Mouse (Mus musculus) midbrain, embryonic 16.5 days (tissue): ENCODE results near the gene Sox15. TPM values are rescaled to one million over a fixed set of nuclear protein-coding genes. Genes with fewer than 3 reads are reported as not detected.
"Not testable (repeated sequence)": the region's sequence is repeated elsewhere in the genome, so short reads cannot be mapped to it uniquely, and the experiment has no call there.

Experiments
- ATAC-seq: fragments of 200-750 bp; cut with Nextera tagmentation; 2 replicates; pipeline ENCODE4 v1.8.0; 2017; ENCODE audit warnings: moderate TSS enrichment
- H3K27ac ChIP-seq: fragments of 300-500 bp; sonication (generic); 2 replicates; pipeline ENCODE4 v1.5.1; 2014; ENCODE audit warnings: mild to moderate bottlenecking, low read length, mixed read lengths
- H3K27me3 ChIP-seq: fragments of 300-500 bp; sonication (generic); 2 replicates; pipeline ENCODE4 v1.6.1; 2014; ENCODE audit warnings: low read depth, low read length, mixed read lengths; ENCODE audit not compliant: control insufficient read depth, insufficient read depth
- H3K36me3 ChIP-seq: fragments of 300-500 bp; sonication (generic); 2 replicates; pipeline ENCODE4 v1.6.1; 2014; ENCODE audit warnings: mild to moderate bottlenecking, low read length, moderate library complexity, mixed read lengths; ENCODE audit not compliant: control insufficient read depth, insufficient read depth
- H3K4me1 ChIP-seq: fragments of 300-500 bp; sonication (generic); 2 replicates; pipeline ENCODE4 v1.6.1; 2014; ENCODE audit warnings: mild to moderate bottlenecking, low read length, mixed read lengths; ENCODE audit not compliant: control insufficient read depth, insufficient read depth
- H3K4me2 ChIP-seq: fragments of 300-500 bp; sonication (generic); 2 replicates; pipeline ENCODE4 v1.6.1; 2014; ENCODE audit warnings: mild to moderate bottlenecking, low read length, mixed read lengths
- H3K4me3 ChIP-seq: fragments of 300-500 bp; sonication (generic); 2 replicates; pipeline ENCODE4 v1.5.1; 2014; ENCODE audit warnings: low read depth, mild to moderate bottlenecking, low read length, moderate library complexity, mixed read lengths
- H3K9ac ChIP-seq: fragments of 300-500 bp; sonication (generic); 2 replicates; pipeline ENCODE4 v1.6.1; 2014; ENCODE audit warnings: low read depth, low read length, mixed read lengths
- H3K9me3 ChIP-seq: fragments of 300-500 bp; sonication (generic); replicated peaks from 2 replicates; pipeline ENCODE4 v1.6.1; 2014; ENCODE audit warnings: mild to moderate bottlenecking, low read length, mixed read lengths; ENCODE audit not compliant: control insufficient read depth, poor library complexity, severe bottlenecking
- WGBS: fragments of 180-500 bp; shearing (Covaris S2); extraction: QIAGEN DNeasy Blood & Tissue Kit; methylation state at CpG from one replicate; pipeline ENCODE4 v1.1.7; 2014; 5-methylcytosine and 5-hydroxymethylcytosine counted together
- polyA plus RNA-seq: library from polyadenylated mRNA; unstranded; fragments of >200 nt; fragmentation: Nextera tagmentation; extraction: Ambion mirVana; gene quantifications from 2 replicates; pipeline ENCODE4 v1.2.1, GENCODE M21; 2015

The Sox15 gene
- polyA plus RNA-seq, 1 experiment from 2014 or later, result not detected

DNA sequence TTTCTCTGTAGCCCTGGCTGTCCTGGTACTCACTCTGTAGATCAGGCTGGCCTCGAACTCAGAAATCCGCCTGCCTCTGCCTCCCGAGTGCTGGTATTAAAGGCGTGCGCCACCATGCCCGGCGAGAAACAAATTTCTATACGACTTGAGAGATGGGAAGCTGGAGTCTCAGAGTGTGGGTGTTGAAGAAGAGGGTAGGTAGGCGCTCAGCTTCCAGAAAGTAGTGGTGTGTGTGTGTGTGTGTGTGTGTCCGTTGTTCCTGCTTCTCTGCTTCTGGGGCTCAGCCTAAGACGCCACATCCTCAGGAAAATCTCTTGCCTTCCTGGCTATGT is 40.9 kb upstream of the Sox15 start:
- H3K4me2 ChIP-seq, H3K27ac ChIP-seq, ATAC-seq, H3K27me3 ChIP-seq, H3K36me3 ChIP-seq, H3K9ac ChIP-seq, H3K9me3 ChIP-seq, H3K4me1 ChIP-seq, H3K4me3 ChIP-seq: not testable (repeated sequence)
- 53% methylated on average over 11 of the region's 11 CpGs for WGBS

GRCm38 (mm10) chr11:69616781-69617180 is 38.3 kb upstream of the Sox15 start:
- H3K4me3 ChIP-seq, result no peak overlapping the region
- H3K9me3 ChIP-seq, result no peaks in the 10 kb centered on the region
- ATAC-seq, result no peak
- no peak overlapping the region for H3K9ac ChIP-seq
- H3K36me3 ChIP-seq, result no peaks in the 10 kb centered on the region
- H3K4me1 ChIP-seq, result peaks cover 7% of the 10 kb centered on the region
- H3K27ac ChIP-seq, result no peak overlapping the region
- H3K4me2 ChIP-seq, result no peak overlapping the region
- WGBS, result 45% methylated on average over 10 of the region's 10 CpGs
- H3K27me3 ChIP-seq, result no peaks in the 10 kb centered on the region

DNA sequence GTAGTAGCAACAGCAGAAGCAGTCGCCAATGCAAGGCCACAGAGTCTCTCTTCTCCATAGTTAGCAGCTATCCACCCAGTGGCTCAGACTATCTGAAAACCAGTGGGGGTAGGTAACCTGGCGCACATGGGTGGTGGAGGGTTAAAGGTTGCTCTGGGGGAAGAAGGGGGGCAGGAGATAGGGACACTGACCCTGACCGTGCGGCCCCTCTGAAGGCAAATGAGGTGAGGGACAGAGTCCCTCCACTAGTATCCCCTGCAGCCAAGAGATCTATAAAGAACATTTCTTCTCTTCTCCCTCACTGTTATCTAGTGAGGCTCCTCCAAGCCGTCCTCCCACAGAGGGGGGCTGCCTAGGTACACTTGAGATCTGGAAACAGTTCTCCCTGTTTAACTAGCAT is 37.3 kb upstream of the Sox15 start, which contains the start of gene Shbg:
Shbg (minus strand) TSS at position 101 of the 400 bp plus-strand sequence.
- H3K27ac ChIP-seq, result no peak within 1 kb of the TSS
- ATAC-seq, result no peak
- 76% methylated on average over 5 of the region's 5 CpGs for whole genome bisulfite sequencing
- H3K4me2 ChIP-seq, result no peak within 1 kb of the TSS
- no peaks in the 10 kb centered on the region for H3K36me3 ChIP-seq
- H3K9me3 ChIP-seq, result no peaks in the 10 kb centered on the region
- H3K9ac ChIP-seq, result no peak within 1 kb of the TSS
- no peak within 1 kb of the TSS for H3K4me3 ChIP-seq
- no peaks in the 10 kb centered on the region for H3K27me3 ChIP-seq
- H3K4me1 ChIP-seq, result peaks cover 11% of the 10 kb centered on the region

DNA sequence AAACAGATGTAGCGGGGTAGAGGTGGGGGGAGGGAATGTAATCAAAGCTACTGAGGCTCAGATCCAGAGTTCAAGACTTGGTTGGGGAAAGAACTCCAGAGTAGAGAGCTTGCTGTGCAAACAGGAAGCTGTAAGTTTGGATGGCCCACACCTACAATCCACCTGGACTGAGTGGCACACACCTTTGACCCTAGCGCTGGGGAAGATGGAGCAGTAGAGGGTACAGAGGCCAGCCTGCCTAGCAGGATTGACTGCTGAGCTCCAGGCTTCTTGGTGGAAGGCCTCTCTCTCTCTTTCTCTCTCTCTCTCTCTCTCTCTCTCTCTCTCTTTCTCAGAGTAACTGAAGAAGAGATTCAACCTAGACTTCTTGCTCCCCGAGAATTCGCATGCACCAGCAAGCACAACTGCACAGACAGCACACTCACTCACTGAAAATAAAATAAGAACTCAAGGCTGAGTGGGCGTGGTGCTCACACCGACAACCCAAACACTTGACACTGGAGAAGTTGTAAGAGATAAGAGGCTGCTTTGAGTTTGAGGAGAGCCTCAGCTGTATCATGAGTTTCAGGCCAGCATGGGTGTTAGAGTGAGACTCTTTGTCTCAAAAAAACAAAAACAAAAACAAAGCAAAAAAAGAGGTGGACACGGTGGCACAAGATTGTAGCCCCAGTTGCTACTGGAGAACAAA is 34.6 kb upstream of the Sox15 start:
- Histone ChIP-seq H3K27me3 (no peaks in the 10 kb centered on the region), H3K4me3 (no peak overlapping the region), H3K36me3 (no peaks in the 10 kb centered on the region), H3K27ac (no peak overlapping the region), H3K9me3 (no peaks in the 10 kb centered on the region), H3K4me2 (no peak overlapping the region), H3K9ac (no peak overlapping the region), H3K4me1 (peaks cover 10% of the 10 kb centered on the region)
- WGBS, result 89% methylated on average over 7 of the region's 7 CpGs
- no peak for ATAC-seq

DNA sequence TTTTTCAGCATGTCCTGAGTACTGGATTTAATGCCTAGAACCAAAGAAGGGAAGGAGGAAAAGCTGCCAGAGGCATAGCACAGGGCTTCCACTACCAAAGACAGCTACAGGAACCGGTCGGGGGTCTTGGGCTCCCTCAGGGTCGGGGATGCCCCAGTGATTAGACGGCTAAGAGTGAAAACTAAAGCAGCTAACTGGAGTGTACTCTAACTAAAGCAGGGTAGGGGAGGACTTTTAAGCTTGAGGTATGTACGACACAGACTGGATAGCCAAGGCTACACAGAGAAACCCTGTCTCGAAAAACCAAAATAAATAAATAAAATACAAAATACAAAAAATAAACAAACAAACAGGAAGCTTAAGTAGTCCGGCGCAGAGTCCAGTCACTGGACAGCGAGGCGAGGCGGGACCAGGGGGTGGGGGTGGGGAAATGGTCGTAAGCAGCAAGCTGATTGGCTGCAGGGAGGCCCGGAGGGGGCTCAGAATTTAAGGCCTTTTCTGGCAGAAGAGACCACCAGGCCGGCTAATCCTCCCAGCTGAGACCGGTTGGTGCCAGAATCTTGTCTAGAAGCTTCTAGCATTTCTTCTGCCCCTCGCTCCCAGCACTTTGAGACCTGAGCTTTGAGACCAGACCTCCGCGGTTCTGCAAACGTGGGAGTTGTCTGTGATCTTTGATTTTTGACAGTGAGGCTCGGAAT is 33.4 kb upstream of the Sox15 start, which contains the start of gene Sat2:
Sat2 (plus strand) TSS at position 454 of the 698 bp plus-strand sequence.
- WGBS, result under 1% methylated on average over 20 of the region's 20 CpGs
- peak within 1 kb of the TSS; percentile 75 for H3K4me2 ChIP-seq
- peaks cover 10% of the 10 kb centered on the region for H3K4me1 ChIP-seq
- H3K9ac ChIP-seq, result peak within 1 kb of the TSS; percentile 80
- ATAC-seq, result peak; percentile 86
- no peaks in the 10 kb centered on the region for H3K27me3 ChIP-seq
- peak within 1 kb of the TSS; percentile 56 for H3K4me3 ChIP-seq
- H3K9me3 ChIP-seq, result no peaks in the 10 kb centered on the region
- H3K27ac ChIP-seq, result peak within 1 kb of the TSS; percentile 83
- no peaks in the 10 kb centered on the region for H3K36me3 ChIP-seq

DNA sequence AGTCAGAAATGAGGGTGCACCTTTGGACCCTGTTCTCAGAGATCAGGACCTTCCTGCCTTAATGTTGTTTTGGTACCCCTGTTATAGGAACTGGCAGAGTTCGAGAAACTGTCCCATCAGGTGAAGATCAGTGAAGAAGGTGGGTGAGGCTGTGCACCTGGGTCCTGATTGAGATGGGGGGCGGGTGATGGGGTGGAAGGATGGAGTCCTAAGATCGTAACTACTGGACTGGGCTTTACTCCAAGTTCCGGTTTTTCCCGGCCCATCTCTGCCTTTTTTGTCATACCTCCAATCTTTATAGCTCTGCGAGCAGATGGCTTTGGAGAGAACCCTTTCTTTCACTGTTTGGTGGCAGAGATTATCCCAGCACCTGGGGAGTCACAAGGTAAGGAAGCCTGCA is 32.7 kb upstream of the Sox15 start:
- peak; percentile 33; the same call in 1 of the 2 replicates for ATAC-seq
- H3K27ac ChIP-seq, result peak overlapping the region; percentile 83
- WGBS, result 46% methylated on average over 6 of the region's 6 CpGs
- no peaks in the 10 kb centered on the region for H3K9me3 ChIP-seq
- no peaks in the 10 kb centered on the region for H3K27me3 ChIP-seq
- H3K4me3 ChIP-seq, result peak overlapping the region; percentile 56
- H3K4me2 ChIP-seq, result peak overlapping the region; percentile 75
- H3K36me3 ChIP-seq, result no peaks in the 10 kb centered on the region
- peaks cover 10% of the 10 kb centered on the region for H3K4me1 ChIP-seq
- H3K9ac ChIP-seq, result peak overlapping the region; percentile 80

- WGBS, result 65% methylated on average over 4 of the region's 4 CpGs
- Histone ChIP-seq H3K27ac (no peak overlapping the region), H3K4me1 (peaks cover 10% of the 10 kb centered on the region), H3K4me3 (peak overlapping the region; percentile 56), H3K9me3 (no peaks in the 10 kb centered on the region), H3K9ac (peak overlapping the region; percentile 80; the same call in 1 of the 2 replicates), H3K36me3 (no peaks in the 10 kb centered on the region), H3K4me2 (peak overlapping the region; percentile 75), H3K27me3 (no peaks in the 10 kb centered on the region)
- no peak for ATAC-seq
These were observed 32.1 kb upstream of the Sox15 start for GRCm38 (mm10) chr11:69623006-69623405.

- H3K4me3 ChIP-seq, H3K9ac ChIP-seq, ATAC-seq, H3K4me2 ChIP-seq, H3K36me3 ChIP-seq, H3K27me3 ChIP-seq, H3K27ac ChIP-seq, H3K9me3 ChIP-seq: not testable (repeated sequence)
- 89% methylated on average over 2 of the region's 2 CpGs for WGBS
- peaks cover 10% of the 10 kb centered on the region for H3K4me1 ChIP-seq
These were observed 30.8 kb upstream of the Sox15 start for GRCm38 (mm10) chr11:69624339-69624738.

DNA sequence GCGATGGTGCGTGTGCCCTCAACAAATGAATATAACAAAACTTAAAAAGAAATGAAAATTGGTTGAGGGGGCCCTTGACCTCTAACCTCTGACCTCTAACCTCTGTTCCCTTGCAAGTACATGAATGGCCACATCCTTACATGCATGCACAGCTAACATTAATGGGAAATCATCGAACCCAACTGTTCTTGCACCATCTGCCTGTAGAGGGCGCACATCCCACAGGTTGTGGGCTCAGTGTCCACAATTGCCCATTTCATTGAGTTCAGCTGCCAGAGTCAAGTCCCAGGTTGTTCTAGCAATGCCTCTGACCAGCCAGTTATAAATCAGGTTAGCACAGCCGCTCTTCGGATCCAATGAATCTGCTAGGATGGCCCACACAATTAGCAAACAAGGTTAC is 26.8 kb upstream of the Sox15 start:
- H3K9ac ChIP-seq, result no peak overlapping the region
- H3K27ac ChIP-seq, result no peak overlapping the region
- no peaks in the 10 kb centered on the region for H3K36me3 ChIP-seq
- H3K4me1 ChIP-seq, result peaks cover 4% of the 10 kb centered on the region; the same call in 1 of the 2 replicates
- no peak overlapping the region for H3K4me2 ChIP-seq
- 40% methylated on average over 6 of the region's 6 CpGs for WGBS
- no peaks in the 10 kb centered on the region for H3K27me3 ChIP-seq
- no peak for ATAC-seq
- H3K4me3 ChIP-seq, result no peak overlapping the region
- no peaks in the 10 kb centered on the region for H3K9me3 ChIP-seq
